Mouse (Mus musculus) c-Kit-positive CD71-positive TER-119-positive erythroid progenitor cells, embryonic 14.5 days (primary cell): ENCODE results near the gene Catsperg1.
"Not testable (repeated sequence)": the region's sequence is repeated elsewhere in the genome, so short reads cannot be mapped to it uniquely, and the experiment has no call there.

Source experiments
- DNase-seq: peaks from one replicate; pipeline ENCODE4 v3.0.0-alpha.2; 2013; ENCODE audit warnings: low spot score

Catsperg1 gene

DNA sequence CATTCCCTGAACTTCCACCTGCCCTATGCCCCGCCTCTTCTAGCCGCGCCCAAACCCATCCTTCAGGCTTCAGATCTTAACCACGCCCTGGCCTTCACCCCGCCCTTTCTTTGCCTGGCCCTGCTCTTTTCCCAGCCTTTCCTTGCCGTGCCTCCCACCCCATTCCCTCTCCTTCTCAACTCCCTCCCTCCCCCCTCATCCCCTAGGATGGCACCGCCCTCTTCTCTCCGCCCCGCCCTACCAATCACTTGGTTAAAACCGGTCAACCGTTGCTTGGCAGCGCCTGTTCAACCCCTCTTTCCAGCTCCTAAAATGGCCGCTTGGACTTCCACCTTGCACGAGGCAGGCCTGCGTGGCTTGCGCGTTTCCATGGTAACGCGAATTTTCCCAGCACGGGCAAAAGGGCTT lies at the start of gene Catsperg1:
Catsperg1 (minus strand) TSS at position 361 of the 408 bp plus-strand sequence.
- no peak for DNase-seq

DNA sequence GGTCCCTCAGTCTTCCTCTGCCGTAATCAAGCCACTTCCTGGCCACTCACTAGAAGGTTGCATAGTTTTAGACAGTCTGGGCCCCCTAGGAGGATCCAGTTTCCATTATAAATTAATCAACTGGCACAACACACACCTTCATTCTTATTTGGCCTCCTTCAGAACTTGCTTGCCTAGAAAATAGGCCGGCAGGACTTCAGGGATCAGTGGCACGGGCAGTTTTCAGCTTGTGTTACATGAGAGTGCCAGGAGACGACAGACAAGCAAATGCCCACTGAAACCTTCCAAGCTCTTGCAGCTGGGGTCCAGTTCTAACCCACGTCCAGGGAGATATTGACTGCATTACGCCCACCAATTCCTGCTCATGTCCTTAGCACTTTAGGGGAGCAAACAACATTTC lies 48.3 kb upstream of the Catsperg1 start:
- DNase-seq: no peak

DNA sequence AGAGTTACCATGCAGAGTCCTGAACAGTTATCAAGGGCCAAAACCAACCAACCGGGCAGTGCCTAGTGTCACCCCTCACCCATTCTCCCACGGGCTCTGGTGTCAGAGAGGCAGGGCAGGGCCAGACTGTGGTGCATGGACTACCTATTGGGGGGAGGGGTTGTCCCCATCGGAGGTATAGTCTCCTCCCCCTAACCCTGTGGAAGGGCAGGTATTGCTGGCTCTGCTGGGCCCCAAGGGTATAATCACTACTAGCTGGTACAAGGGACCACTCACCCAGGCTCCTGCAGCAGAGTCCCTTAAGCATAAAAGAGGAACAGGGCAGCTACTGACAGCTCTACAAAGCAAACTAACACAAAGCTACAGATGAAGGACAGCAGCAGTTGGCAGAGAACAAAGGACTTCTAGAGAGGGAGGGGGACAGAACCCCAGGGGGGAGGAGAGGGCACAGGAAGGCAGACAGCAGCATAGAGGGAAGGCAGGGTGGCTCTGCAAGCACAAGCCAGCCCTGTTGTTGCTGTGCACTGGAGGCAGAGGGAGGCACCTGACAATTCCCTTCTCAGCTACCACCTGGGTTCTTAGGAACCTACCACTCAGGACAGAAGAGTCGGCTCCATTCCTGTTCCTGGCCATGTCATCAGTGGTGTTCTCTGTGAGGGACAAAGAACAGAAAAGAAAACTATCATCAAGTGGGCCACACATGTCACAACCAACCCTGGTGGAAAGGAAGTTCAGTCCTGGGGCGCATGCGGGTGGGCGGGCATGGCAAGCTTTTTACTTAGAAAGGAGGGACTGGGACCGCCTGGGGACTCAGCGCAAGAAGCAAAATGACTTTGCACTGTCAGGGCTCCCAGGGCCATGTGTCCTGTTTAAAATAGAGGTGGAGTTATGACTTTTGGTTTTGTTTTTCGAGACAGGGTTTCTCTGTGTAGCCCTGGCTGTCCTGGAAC lies 46.2 kb upstream of the Catsperg1 start:
- DNase-seq: no peak

DNA sequence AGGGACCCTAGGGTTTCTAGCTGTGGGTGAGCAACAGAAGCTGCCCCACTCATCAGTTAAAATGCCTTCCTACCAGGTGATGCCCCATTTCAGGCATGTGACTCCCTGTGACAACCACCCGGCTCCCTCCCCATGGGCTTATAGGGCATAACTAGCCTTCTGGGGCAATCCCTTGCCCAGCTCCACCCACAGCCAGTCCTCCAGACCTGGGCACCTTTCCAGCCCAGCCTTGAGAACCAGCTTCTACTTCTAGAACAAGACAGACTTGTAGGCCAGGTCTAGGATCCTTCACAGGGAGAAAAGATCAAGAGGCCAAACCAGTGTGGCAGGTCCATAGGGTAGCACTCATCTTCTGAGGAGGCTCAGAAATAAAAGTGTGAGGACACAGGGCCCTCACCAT lies 43.5 kb upstream of the Catsperg1 start:
- no peak for DNase-seq

DNA sequence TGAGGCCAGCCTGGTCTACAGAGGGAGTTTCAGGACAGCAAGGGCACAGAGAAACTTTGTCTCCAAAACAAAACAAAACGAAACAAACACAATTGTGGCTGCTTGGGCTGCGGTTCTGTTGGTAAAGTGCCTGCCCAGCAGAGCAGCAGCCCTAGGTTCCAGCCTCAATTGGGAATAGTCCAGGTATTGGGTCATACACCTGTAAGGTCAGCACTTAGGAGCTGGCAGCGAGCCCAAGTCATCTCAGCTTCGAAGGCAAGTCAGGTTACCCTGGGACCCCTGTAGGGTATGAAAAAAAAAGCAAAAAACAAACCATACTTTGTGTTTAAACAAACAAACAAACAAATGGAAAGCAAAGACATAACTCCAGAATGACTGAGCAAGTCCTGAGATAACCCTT lies 42.0 kb upstream of the Catsperg1 start:
- no peak for DNase-seq

DNA sequence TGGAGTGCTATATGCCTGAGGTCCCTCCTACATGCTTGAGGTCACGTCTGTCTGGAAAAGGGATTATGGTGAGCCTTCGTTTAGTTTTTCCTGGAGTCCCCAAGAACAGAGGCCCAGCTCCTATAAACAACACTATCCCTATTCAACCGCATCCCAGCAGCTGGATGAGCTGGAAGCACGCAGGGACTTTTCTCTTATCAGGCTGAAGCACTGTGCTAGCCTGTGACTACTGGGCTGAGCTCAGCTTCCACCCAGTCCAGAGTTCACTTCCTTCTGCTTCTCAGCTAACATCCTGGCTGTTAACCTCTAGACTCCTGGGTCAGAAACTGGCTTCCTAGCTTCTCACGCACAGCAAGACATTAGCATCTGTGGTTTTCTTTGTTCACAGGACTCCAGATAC lies 40.0 kb upstream of the Catsperg1 start:
- no peak for DNase-seq

DNA sequence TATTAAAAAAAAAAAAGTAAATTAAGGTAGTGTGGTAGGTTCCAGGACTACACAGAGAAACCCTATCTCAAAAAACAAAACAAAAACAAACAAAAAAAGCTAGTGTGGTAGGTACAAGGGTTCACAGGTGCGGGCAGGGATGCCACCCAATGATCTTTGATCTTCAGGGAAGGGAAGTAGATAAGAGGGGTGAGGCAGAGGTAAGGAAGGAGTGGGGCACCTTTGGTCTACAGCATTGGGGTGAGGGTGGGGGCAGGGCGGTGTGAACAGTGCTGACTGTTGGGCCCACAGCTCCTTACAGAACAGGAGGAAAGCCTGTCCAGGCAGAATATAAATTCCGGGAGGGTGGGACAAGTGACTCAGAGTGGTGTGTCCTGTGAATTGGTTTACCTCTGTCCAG lies 37.3 kb upstream of the Catsperg1 start:
- no peak for DNase-seq

DNA sequence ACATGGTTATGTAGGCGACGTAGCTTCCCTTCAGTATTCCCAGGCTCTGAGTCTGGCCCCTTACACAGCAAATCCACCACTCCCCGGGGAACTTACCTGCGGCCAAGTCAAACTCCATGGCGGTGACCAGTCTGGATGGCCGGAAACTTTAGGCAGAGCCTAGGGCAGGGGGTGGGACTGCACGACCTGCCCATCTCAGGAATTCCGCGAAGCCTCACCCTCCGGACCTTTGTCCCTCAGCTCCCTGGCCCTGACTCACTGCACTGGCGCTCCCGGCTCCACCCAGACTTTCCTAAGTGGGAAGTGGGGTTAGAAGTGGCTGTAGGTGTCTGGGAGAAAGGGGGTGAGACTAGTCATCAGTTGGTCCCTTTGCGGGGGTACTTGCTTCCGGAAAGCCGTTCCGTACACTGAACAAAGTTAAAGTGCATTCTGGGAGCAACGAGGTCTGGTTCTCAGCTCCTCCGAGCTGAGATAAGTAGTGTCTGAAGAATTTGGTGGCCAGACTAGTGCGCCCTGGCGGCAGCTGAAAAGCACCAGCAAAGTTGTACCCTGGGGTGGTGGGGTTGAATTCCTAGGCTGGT lies 34.5 kb upstream of the Catsperg1 start, which contains the start of gene 2200002D01Rik:
2200002D01Rik (minus strand) TSS at position 206 of the 581 bp plus-strand sequence.
- DNase-seq: no peak

DNA sequence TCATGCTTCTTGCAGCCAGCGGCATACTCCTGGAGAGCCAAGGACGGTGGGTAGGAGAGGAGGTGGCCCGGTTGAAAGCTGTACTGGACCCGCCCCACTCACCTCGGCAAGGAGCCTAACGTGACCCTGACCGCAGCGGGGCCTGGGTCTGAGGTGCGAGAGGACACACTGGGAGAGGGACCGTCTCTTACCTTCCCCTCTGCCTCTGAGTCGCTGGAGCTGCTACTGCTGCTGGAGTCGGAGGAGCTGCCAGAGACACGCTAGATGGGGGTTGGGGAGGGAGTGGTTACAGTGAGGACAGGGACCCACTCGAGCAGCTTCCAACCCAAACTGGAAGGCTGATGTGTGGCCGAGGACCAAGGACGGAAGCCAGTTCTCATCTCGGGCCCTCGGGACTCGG lies 33.9 kb upstream of the Catsperg1 start:
- DNase-seq: no peak

DNA sequence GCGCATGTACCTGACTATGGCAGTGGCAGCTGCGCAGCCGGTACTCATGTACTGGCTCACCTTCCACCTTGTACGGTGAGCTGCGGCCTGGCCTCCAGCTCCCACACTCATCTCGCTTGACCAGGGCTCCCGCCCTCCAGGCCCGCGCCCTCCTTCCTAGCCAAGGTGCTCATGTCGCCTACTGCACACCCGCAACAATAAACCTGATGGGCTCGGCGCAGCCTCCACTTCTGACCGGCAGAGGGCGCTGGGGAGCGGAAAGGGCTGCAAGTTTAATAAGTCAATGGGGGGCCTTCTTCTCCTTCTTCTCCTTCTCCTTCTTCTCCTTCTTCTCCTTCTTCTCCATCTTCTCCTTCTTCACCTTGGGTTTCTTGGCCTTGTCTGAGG lies 33.5 kb upstream of the Catsperg1 start:
- peak; percentile 71 for DNase-seq

DNA sequence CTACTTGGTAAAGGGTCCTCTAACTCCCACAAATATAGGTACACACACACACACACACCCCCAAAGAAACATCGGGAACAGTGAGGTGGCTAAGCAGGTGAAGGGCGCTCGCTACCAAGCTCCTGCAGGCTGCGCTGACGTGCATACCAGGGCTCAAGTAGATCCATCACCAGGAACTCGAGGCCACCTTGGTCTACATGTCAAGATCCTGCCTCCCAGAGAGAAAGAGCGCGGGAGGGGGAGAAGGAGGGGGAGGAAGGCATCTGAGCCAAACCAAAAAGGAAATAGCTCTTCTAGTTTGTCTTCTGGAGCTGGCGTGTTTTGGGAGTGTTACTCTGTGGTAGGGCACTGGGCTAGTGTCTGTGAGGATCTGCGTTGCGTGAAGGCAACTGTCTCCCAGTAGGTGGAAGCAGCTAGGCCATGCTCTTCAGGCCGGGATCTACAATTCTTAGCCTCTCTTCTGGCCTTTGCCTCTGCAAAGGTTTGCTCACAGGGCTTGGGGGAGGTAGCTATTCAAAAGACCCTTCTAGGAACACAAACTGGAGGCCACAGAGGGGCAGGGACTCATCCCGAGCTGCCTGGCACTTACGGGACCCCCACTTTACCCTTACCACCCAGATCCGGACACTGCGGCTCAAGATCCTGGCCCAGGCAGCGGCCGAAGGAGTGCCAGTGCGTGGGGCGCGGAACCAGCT lies 32.9 kb upstream of the Catsperg1 start:
- DNase-seq: no peak

DNA sequence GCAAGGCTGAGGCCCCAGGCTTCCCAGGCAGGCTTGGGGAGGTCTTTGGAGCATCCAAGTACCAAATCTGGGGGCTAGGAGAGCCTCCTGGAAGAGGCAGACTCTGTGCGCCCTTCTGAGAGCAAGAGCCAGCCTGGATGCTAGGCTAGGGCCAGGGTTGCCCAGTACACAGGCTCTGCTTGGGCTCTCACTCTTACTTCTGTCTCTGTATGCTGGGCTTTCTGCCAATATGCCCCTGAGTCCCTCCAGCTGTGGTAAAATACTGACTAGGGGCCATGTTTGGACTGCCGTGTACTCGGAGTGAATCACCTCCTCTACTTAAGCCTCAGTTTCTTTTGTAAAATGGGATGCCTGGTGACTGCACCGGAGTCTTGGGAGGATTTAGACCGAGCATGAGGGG lies 32.2 kb upstream of the Catsperg1 start:
- no peak for DNase-seq

DNA sequence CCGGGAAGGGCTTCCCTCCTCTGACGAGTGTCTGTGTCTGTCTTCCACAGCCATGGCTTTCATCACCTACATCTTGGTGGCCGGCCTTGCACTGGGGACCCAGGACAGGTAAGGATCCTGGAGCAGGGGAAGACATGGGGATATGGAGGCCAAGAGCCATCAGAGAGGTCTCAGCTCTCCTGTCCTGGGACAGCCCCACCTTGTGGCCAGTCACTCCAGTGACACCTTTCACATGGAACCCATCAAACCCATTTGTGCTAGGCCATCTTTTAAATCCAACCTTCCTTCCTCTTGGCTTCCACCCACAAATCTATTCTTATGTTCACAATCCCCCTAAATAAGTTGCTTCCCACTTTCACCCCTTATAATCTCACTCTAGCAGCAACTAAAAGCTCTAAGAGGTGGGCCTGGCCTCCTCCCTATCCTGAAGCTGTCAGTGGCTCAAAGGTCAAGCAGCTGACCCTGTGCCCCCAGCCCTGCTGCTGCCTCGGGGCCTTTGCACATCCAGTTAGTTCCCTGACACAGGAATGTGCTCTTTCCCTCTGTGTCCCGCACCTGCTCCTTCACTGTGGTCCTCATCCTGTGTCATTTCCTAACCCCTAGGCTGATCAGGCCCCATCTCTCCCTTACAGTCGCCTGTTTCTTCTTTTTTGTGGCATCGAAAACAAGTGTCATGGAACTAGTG lies 31.0 kb upstream of the Catsperg1 start:
- DNase-seq: no peak

DNA sequence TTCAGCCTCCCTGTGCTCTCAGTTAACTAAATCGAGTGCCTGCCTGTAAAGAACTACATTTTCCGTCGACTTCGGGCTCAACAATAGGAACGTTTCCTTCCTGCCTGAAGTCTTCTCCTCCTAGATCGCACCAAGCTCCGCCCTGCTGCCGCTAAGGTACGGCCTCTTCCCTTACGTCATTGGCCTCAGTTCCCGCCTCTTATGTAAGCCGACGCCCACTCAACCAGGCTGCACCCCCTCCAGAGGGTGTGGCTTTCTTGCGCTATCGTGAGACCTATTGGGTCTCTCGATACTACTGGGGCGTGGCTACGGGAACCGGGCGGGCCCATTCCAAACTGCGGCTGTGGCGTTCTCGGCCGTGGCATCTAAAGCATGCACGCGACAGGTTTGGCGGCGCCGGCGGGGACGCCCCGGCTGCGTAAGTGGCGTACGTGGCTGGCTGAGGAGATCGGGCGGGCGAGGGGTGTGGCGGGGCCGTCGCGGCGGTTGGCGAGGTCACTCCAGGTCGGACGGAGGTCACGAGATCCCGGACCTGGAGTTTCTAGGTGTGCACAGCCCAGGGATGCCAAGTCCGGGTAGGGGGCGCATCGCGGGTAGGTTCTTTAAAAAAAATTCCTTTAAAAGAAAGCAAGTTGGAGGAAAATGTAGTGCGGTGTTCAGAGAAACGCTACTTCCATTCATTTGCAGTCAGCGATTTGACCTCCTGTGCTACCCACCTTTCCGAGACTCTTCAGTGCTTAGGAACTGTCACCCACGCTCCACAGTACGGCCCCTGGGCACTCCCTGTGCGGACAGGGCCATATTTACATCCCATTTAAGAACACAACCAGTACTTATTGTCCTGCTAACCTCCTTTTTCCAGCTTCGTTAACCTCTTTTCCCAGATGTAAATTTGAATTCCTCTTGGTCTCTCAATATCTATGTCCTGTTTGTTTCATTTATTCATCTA lies 24.5 kb upstream of the Catsperg1 start, which contains the start of gene Yif1b:
Yif1b (plus strand) TSS at position 311 of the 949 bp plus-strand sequence.
- peak; percentile 99 for DNase-seq

DNA sequence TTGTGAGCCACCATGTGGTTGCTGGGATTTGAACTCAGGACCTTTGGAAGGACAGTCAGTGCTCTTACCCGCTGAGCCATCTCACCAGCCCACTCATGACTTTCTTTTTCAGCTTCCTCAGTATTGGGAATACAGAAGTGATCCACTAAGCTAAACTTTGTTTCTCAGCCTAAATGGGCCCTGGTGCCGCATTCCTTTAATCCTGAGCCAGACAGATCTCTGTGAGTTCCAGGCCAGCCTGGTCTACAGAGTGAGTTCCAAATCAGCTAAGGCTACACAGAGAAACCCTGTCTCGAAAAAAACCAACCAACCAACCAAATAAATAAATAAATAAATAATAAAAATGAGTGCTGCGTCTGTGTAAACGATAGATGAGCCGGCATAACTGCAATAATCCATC lies 23.8 kb upstream of the Catsperg1 start:
- DNase-seq: not testable (repeated sequence)

DNA sequence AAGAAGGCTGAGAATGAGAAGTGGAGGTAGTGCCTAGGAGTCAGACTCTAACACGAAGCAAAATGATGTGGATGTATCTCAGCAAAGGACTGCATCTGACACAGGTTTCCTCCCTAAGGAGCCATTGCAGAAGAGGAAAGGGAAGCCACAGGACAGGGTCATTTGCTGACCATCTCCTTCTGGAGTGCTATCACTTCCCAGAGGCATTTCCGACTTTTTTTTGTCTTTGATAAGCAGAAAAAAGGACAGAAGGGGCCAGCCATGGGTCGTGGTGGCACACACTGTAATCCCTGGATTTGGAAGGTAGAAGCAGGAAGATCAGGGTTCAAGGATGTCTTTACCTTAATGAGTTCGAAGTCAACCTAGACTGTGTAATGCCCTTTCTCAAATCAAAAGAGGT lies 22.8 kb upstream of the Catsperg1 start:
- no peak for DNase-seq

DNA sequence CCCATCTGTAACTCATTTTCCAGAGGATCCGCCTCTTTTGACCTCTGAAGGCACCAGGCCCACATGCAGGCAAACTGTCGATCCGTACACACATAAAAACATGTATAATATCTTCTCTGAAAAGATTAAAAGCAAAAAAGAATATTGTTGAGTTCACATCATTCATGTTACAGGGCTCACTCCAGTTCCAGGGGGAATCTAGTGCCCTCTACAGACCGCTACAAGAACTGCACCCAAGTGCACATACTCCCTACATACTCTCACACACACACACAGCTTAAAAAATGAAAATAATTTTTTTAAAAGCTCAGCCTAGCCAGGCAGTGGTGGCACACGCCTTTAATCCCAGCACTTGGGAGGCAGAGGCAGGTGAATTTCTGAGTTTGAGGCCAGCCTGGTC lies 20.8 kb upstream of the Catsperg1 start:
- DNase-seq: no peak

DNA sequence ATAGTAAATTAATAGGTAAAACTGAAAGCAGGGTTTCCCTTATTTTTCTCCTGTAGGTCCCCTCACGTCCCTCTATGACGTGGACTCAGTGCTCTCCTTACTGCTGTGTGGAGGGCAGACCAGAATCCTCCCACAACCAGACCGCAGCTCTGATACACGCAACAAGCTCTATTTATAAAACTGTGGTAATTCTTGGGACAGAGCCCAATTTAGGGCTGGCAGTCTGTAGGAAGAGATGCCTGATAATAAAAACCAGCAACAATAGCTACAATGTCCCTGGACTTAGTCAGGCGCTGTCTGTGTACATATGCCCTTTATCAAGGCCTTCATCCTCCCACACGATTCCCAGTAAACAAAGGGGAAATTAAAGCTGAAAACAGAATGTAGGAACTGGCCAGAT lies 19.9 kb upstream of the Catsperg1 start:
- no peak for DNase-seq

DNA sequence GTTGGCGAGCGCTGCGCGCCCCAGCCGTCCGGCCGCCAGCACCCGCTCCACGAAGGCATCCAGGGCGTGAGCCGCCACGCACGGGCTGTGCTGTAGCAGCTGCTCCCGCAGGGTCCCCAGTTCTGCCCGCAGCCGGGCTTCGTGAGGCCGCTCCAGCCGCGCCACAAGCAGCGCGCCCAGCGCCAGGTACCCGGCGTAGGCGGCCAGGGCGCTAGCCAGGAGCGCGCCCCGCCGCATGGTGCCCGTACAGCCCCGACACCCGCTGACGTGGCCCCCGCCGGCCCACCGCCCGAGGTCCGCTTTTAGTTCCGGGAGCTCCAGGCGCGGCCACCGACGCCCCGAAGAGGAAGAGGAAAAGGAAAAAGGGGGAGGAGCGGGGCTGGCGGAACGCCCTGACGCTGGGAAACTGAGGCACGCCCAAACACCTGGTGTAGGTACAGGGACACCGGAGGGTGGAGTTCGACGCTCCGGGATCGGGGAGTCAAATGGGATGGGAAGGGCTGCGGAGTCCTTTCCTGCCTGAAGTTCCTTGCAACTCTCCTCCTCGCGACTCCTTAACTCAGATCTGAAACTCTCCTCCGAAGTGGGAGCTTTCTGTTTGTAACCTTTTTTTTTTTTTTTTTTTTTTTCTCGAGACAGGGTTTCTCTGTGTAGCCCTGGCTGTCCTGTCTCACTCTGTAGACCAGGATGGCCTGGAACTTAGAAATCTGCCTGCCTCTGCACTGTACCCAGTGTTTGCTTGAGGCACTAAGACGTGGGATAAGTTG lies 18.6 kb upstream of the Catsperg1 start, which contains the start of gene Kcnk6:
Kcnk6 (minus strand) TSS at position 269 of the 767 bp plus-strand sequence.
- DNase-seq: no peak

DNA sequence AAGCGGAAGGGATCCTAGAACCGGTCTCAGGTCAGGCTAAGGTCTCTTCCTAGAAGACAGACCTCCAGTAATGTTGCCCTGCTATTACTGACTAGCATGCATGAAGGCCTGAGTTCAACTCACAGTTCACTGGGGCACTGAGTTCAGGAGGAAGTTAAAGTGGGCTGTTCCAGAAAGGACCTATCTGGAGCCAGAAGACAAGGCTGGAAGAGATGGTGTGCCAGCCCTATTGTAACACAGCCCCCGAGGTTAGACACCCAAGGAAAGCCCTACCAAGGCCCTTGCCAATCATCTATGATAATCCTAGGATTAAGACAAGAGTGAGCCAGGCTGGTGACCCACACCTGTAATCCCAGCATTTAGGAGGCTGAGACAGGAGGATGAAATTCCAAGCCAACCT lies 17.7 kb upstream of the Catsperg1 start:
- DNase-seq: no peak
